ENCODE assay signal across 13 mouse cellular contexts in the genomic region with DNA sequence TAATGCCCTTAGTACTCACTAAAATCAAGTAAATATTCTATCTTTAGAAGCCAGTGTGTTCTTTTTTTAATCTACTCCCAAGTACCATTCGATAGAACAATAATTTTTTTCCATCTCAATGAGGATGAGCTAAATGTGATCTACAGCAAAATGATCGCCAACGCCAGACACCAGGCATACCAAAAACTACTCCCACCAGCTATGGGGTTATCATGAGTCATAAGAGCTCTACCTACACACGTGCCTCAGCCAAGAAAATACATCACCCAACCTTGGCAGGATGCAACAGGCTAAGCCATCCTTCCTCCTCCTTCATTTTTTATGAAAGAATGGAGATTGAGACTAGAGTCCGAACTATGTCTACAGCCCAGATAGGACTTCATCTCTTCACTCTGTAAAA.
"Had no signal": no experiment of that assay in that cellular context is flagged by ENCODE, and none has a peak within 500 bp of the region (broad histone marks: within the 10 kb centered on the region; RNA-seq: fewer than 3 reads in every experiment).

No protein-coding gene starts in this region.

- DNase-seq: liver, postnatal 0 days; lung, embryonic 14.5 days; lung, postnatal 10 days; lung, postnatal 4 days; midbrain, embryonic 14.5 days; retina, postnatal 1 day; right cerebral cortex, postnatal 25 days; right cerebral cortex, postnatal 4 days; spleen, adult 18-20 months; thymus, adult 2 months; thymus, postnatal 25 days; thymus, postnatal 4 days had no signal

- ATAC-seq: liver, postnatal 0 days; midbrain, embryonic 16.5 days had no signal
